Mouse (Mus musculus) activated CD4-positive, CD25-positive, alpha-beta regulatory T cell, adult 4 months (primary cell): Measurements from ENCODE around the gene Gm20817. TPM values are rescaled to one million over a fixed set of nuclear protein-coding genes. Genes with fewer than 3 reads are reported as not detected.
"Not testable (repeated sequence)": the region's sequence is repeated elsewhere in the genome, so short reads cannot be mapped to it uniquely, and the experiment has no call there.

Experiments
- ATAC-seq: one replicate; pipeline ENCODE4 v1.8.0; 2017
- polyA plus RNA-seq, 2 experiments: library from polyadenylated mRNA; unstranded; fragments of 100-300 nt; shearing (Covaris generic); gene quantifications; one replicate each; pipeline ENCODE4 v1.2.1; 2017

Gm20817 gene
- not detected for polyA plus RNA-seq

DNA sequence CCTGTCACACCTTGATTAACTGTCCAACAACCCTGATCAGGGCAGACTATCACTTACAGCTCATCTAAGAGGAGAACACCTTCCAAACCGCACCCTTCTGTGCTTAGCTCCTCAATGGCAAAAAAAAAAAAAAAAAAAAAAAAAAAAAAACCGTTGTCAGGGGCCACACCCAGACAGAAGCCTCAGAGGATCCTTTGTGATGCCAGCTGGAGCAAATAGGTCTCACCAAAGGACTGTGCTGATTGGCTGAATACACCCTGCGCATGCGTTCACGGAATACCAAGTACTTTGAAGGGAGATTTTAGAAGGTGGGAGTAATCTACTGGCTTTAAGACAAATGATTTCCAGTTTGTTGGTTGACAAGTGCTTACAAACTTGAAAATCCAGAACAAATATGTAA lies at the start of gene Gm20817:
Gene Gm20817 (minus strand): TSS at position 101 of the 400 bp plus-strand sequence.
- not testable (repeated sequence) for ATAC-seq
